Mouse (Mus musculus) liver, postnatal 0 days (tissue): ENCODE results near the gene Ache.

Experiments used
- CTCF ChIP-seq: sonication (generic); IDR thresholded peaks from 2 replicates; pipeline ENCODE4 v1.5.1; 2016; ENCODE audit warnings: antibody characterized with exemption, low read depth
- EP300 ChIP-seq: IDR thresholded peaks from 2 replicates; pipeline ENCODE4 v1.6.1; 2016; ENCODE audit warnings: antibody characterized with exemption, low read depth, mild to moderate bottlenecking

DNA sequence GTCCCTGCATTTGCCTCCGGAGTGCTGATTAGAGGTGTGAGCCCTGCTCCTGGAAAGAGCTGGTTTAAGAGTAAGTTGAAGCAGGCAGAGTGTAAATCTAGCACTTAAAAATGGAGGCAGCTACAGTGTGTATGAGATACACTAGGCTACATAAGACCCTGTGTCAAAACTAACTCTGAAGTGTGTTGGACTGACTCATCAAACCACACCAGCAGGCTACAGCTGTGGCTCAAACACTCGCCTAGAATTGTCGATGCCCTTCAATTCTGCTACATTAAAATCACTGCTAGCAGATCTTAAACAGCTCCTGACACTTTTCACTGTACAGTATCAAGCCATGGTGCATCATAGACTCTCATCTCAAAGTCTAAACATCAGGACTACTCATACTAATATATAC lies 16.8 kb downstream of the Ache start:
- TF ChIP-seq CTCF (no peak), EP300 (no peak)
